Mouse (Mus musculus): ENCODE data around the gene Mblac1. TPM values are rescaled to one million over a fixed set of nuclear protein-coding genes. Genes with fewer than 3 reads are reported as not detected.
"Not testable (repeated sequence)": the region's sequence is repeated elsewhere in the genome, so short reads cannot be mapped to it uniquely, and the experiment has no call there.

The Mblac1 gene
- total RNA-seq, 2 experiments from 2014 or later = 10.1 to 12.8 TPM

DNA sequence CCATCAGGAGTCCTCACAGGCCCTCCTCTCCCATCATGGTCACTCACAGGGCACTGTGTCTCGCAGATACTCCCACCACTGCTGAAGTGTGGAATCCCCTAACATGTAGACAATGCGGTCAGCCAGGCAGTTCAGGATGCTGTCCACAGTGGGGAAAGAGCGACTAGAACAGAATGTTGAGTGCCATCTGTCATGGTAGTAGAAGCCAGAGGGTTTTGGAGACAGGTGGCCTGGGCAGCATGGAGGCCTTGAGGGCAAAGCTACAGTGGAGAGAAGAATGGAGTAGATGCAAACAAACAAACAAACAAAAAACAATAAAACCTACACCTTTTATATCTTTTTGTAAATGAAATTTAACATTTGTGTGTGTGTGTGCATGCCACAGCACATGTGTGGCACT, 8.0 kb downstream of the Mblac1 start:
- no peak for DNase-seq (ENCODE audit: low spot score in 2 of 2)
- intact Hi-C loops (cut with DNase I) = loop anchor here (5.0 kb wide), 1 partner anchor 50 kb away; no protein-coding TSS in a partner anchor

DNA sequence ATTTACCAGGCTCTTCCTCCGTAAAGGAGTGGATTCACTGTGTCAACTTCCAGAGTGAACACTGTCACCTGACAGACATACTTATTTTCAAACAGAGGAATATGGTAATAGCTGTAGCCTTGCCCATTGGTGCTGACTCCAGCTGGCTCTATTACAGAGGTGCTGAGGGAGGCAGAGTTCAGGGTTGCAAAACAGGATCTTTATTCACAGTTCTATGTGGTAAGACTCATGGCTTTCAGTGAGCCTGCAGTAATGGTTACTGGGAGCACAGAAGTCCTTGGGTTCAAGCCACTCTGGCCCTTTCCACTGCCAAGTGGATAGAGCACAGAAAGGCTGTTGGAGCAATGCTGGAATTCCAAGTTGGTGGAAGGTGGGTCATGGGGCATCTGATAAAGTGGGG, 13.1 kb downstream of the Mblac1 start:
- no peak for DNase-seq (ENCODE audit: low spot score in 2 of 2)
- intact Hi-C loops (cut with DNase I) = no loop called here

DNA sequence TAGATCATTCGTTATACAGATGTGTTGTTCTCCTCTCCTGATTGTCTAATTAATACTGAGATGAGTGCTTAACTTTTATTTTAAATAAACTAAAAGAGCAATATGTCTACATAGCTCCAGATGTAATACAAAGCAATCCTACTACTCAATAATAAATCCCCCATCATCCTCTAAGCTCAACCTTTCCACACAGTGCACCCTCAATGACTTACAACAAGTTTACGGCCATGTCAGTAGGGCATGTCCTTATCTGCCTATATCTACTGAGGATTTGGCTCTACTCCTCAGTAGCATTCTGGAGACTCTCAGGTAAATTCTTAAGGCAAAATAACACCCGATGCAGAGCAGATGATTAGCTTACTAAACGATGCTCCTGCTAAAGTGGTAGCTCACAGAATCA, 13.8 kb downstream of the Mblac1 start:
- intact Hi-C loops (cut with DNase I) = no loop called here
- no peak for DNase-seq (ENCODE audit: low spot score in 2 of 2)

DNA sequence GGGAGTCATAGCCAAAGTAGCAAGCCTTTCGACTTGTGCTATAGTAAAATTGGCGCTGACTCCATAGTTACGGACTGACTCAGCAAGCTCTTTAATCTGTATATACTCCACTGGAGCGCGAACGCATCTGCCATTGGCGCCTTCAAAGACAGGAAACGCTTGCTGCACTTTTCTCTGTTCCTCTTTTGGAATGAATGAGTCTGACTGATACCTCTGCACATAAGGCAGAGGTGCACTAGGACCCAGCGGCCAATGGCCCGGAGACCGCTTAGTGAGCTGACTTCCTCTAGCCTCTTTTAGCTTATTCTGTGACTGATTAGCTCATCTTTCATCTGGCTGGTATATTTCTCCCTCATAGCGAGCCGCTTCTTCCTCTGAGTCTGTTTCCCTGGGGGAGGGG, 22.5 kb downstream of the Mblac1 start:
- intact Hi-C loops (cut with DNase I); DNase-seq (ENCODE audit: low spot score in 2 of 2): not testable (repeated sequence)

DNA sequence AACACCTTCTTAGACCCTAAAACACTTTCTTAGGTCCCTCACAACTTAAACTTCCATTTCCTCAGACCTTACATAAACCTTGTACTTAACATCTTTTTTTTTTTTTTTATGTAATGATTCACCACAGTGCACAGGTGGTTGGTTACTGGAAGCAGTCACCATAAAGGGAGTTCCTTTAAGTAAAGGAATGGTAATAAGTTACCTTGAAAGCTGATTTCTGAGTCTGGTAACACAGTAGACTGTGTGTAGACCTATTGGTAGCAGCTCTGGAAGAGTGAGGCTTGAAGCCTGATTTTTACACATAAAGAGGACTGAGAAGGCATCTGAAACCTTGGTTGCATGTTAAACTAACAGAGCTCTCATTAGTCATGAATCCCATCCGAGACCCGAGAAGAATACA, 25.8 kb downstream of the Mblac1 start:
- intact Hi-C loops (cut with DNase I) = no loop called here
- no peak for DNase-seq (ENCODE audit: low spot score in 2 of 2)

DNA sequence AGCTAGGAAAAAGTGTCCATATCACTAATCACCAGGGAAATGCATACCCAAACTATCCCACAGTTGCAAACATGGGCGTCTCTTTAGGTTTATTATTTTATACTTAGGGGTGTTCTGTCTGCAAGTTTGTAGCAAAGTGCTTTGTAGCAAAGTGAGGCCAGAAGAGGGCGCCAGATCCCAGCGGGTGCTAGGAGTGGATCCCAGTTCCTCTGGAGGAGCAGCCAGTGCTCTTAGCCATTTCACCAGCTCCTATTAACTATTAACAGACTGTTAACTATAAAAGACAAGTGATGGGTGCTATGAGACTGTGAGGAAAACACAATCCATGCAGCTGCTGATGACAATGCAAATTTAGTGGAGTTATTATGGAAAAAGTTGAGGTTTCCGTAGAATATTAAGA, 28.0 kb downstream of the Mblac1 start:
- peak; percentile 80 to 86 for DNase-seq (ENCODE audit: low spot score in 2 of 2)
- intact Hi-C loops (cut with DNase I) = no loop called here

DNA sequence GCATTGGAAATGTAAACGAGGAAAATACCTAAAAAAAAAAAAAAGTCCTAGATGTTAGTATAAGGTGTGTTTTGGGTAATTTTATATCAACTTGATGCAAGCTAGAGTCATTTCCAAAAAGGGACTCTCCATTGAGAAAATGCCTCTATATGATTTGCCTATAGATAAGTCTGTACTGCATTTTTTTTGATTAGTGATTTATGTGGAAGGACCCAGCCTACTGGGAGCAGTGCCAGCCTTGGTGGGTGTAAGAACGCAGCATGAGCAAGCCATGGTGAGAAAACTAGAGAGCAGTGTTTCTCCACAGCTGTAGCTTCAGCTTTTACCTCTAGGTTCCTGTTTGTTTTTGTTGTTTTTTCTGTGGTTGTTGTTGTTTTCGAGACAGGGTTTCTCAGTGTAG, 29.2 kb downstream of the Mblac1 start:
- intact Hi-C loops (cut with DNase I) = no loop called here
- DNase-seq (ENCODE audit: low spot score in 2 of 2) = peak; percentile 19

DNA sequence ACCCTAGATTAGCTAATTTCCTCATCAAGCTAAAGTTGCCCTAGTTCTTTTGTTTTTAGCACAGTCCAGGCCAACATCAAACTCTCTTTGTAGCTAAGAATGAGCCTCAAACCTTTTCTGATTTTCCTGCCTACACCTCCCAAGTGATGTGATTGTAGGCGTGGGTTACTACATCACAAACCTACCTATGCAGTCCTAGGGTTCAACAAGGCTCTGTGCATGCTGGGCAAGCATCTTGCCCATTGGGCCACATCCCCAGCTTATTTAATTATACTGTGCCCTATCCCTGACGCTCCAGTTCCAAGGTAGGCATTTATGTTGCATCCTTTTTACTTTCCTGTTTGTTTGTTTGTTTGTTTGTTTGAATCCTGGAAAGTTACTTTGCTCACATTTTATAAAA, 31.6 kb downstream of the Mblac1 start, which contains the start of gene Nxpe5:
Gene Nxpe5 (plus strand): TSS at position 199 of the 400 bp plus-strand sequence.
- DNase-seq (ENCODE audit: low spot score in 2 of 2) = no peak
- intact Hi-C loops (cut with DNase I) = no loop called here

DNA sequence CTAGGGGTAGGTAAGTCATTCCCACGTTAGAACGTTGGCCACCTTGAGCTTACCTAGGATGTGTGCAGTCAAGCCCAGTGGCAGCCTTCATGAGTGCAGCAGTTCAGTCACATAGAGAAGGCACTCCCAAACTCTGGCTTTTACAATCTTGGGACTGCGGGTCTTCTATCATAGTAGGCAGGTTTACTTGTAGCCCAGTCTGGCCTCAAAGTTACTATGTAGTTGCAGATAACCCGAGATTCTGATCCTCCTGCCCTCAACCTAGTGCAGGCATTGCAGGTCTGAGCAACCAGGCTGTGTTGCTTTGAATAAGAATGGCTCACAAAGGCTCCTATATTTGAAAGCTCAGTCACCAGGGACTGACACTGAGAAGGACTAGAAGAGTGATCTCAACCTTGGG, 32.4 kb downstream of the Mblac1 start:
- no peak for DNase-seq (ENCODE audit: low spot score in 2 of 2)
- intact Hi-C loops (cut with DNase I) = no loop called here

DNA sequence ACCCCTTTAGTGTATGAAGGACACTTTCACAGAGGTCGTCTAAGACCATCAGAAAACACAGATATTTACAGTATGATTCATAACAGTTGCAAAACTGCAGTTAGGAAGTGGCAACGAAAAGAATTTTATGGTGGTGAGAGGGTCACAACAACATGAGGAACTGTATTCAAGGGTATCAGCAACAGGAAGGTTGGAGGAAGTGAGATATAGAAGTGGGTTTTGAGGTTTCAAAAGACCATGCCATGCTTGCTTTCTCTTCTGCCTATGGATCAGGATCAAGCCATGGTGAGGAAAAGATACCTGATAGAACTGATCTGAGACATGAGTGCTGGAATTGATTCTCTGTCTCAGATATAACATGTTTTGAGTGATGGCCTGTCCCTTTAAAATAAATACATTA, 33.3 kb downstream of the Mblac1 start:
- intact Hi-C loops (cut with DNase I) = no loop called here
- DNase-seq (ENCODE audit: low spot score in 2 of 2) = no peak

DNA sequence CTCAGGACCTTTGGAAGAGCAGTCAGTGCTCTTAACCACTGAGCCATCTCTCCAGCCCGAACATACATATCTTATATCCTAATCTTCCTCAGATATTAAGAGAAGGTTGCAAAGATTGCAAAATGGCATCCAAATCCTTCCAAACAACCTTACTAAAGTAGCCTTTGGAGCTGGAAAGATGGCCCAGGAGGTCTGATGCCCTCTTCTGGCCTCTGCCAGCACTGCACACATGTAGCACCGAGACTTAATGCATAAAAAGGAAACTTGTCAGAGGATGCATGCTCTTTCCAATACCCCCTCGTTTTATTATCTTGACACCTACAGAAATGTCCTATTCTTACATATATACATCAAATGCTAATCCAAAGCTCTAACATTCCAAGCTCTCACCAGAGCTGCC, 33.9 kb downstream of the Mblac1 start:
- peak; percentile 12 to 41 for DNase-seq (ENCODE audit: low spot score in 2 of 2)
- intact Hi-C loops (cut with DNase I) = no loop called here

DNA sequence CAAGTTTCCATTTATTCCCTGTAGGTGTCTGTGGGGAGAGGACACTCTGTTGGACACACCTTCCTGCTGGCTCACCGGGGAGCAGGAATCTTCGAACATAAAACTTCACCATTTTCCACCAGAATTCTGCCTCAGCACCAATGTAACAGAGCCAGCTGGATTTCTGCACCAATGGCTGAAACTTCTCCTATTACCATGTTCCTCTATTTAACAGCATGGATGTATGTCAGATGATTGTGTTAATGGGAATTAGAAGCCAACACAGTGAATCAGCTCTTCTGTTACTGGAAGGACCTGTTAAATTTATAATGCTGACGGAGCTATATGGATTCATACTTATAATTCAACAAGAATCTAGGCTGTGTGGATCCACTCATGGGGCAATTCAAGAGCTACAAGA, 35.4 kb downstream of the Mblac1 start:
- intact Hi-C loops (cut with DNase I) = no loop called here
- no peak for DNase-seq (ENCODE audit: low spot score in 2 of 2)

DNA sequence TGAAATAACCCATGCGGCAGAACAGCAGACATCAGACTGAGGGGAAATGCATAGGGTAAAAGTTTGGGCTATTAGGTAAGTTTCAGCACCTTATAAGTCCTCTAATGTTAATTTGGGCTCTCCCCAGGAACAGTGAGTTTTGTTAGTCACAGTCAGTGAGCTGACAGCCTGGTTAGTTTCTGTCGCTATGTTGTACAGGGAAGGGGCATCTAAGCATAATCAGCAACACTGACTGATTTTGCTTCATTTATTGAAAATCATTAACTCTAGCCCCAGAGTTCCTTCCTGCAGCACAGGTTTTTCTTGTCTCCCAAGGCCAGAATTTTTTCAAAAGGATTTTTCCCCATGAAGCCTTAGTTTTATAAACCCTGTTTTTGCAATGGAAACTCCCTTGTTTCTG, 39.7 kb downstream of the Mblac1 start:
- no peak for DNase-seq (ENCODE audit: low spot score in 2 of 2)
- intact Hi-C loops (cut with DNase I) = no loop called here

DNA sequence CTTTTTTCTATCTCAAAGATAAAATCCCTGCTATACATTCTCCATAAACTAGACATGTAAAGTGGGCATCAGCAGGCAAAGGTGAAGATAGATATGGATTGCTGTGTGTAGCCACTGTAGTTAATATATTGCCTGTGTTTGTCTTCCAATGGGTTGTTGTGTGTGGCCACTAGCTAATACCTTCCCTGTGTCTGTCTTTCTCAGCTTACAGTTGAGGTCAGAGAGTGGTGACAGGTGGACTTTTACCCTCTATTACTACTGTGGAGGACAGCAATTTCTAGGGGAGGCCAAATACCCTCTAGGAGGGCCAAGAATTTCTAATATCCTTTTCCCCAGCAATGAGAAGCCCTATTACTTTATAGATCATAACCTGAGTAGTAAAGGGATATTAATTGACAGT, 40.1 kb downstream of the Mblac1 start:
- DNase-seq (ENCODE audit: low spot score in 2 of 2) = no peak
- intact Hi-C loops (cut with DNase I) = no loop called here

DNA sequence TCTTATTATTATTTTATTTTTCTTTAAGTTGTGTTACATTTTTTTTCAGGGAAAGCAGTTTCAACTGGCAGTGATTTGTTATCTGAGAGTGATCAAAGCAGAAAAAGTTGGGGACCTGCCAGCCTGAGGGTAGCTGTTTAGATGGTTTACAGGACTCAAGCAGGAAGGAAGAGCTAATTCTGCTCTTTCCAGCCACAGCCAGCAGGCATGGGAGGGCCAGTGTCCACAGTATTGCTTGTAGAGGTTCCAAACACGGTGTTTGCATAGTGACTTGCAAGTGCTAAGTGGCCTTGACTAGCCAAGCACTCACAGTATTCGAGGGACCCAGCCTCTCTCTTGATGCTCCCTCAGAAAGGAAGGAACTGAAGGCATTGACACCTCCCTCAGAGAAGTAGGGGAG, 47.4 kb downstream of the Mblac1 start:
- intact Hi-C loops (cut with DNase I) = no loop called here

More for the DNA sequence above, 47.4 kb downstream of the Mblac1 start:
- no peak for DNase-seq (ENCODE audit: low spot score in 2 of 2)

Small RNAs within 50 kb of the gene (microRNA-seq; reads per million reads assigned to microRNA genes)
- gene Mir106b = 667 to 944 reads per million in 2 experiments
- gene Mir25 = 75.1 to 81.5 reads per million in 2 experiments
- gene Mir93 = 2,585 to 3,292 reads per million in 2 experiments

Other genes with a start within 250 kb of the Mblac1 start
- 10 to 100 TPM; 12.4 to 14.7 TPM for gene Gjc3, start 231.2 kb upstream of the Mblac1 start, total RNA-seq (2021)
- not detected for gene Azgp1, start 212.8 kb upstream of the Mblac1 start, total RNA-seq (2021)
- gene Smok3a, start 173.1 kb upstream of the Mblac1 start, total RNA-seq (2021) = not detected
- not detected for gene Smok3b, start 172.9 kb upstream of the Mblac1 start, total RNA-seq (2021)
- gene Smok3c, start 141.1 kb upstream of the Mblac1 start, total RNA-seq (2021) = not detected
- gene Zkscan1, start 109.2 kb upstream of the Mblac1 start, total RNA-seq (2021) = 10 to 100 TPM; 39.2 to 40.4 TPM
- 10 to 100 TPM; 16.1 to 16.4 TPM for gene Zscan21, start 77.4 kb upstream of the Mblac1 start, total RNA-seq (2021)
- gene Zfp113, start 38.6 kb upstream of the Mblac1 start, total RNA-seq (2021) = 1 to 10 TPM; 8.9 to 9.2 TPM
- gene Cops6, start 33.2 kb upstream of the Mblac1 start, total RNA-seq (2021) = 100 to 1,000 TPM; 137 to 142 TPM
- 10 to 100 TPM; 21.6 to 24.8 TPM for gene Ap4m1, start 22.3 kb upstream of the Mblac1 start, total RNA-seq (2021)
- 10 to 100 TPM; 11.8 to 14.2 TPM for gene Mcm7, start 21.9 kb upstream of the Mblac1 start, total RNA-seq (2021)
- 10 to 100 TPM; 33.0 to 35.8 TPM for gene Taf6, start 6.9 kb upstream of the Mblac1 start, total RNA-seq (2021)
- gene Cnpy4, start 6.8 kb upstream of the Mblac1 start, total RNA-seq (2021) = 10 to 100 TPM; 17.2 to 18.0 TPM
- gene Nxpe5, start 31.6 kb downstream of the Mblac1 start, total RNA-seq (2021) = under 1 TPM in 1 of 2 experiments, not detected in 1; 0.53 TPM
- gene Lamtor4, start 61.2 kb downstream of the Mblac1 start, total RNA-seq (2021) = 10 to 100 TPM; 64.3 to 69.0 TPM
- 10 to 100 TPM; 65.6 to 70.2 TPM for gene BC037034, start 69.7 kb downstream of the Mblac1 start, total RNA-seq (2021)
- 1 to 10 TPM; 3.6 to 4.5 TPM for gene Gal3st4, start 78.5 kb downstream of the Mblac1 start, total RNA-seq (2021)
- gene Gm43720, start 85.6 kb downstream of the Mblac1 start, total RNA-seq (2021) = not detected
- gene Gpc2, start 85.7 kb downstream of the Mblac1 start, total RNA-seq (2021) = 1 to 10 TPM; 1.8 to 2.7 TPM
- 1 to 10 TPM; 1.1 to 1.8 TPM for gene Stag3, start 85.9 kb downstream of the Mblac1 start, total RNA-seq (2021)
- gene Pvrig, start 147.6 kb downstream of the Mblac1 start, total RNA-seq (2021) = not detected
- 10 to 100 TPM; 19.2 to 21.0 TPM for gene Zfp157, start 247.2 kb downstream of the Mblac1 start, total RNA-seq (2021)